Comparison of ENCODE assay signal across 23 mouse cellular contexts in genomic region chr9:87210830-87211339, GRCm38 (mm10).
"Had no signal": no experiment of that assay in that cellular context is flagged by ENCODE, and none has a peak within 500 bp of the region (broad histone marks: within the 10 kb centered on the region; RNA-seq: fewer than 3 reads in every experiment).

No protein-coding gene starts in this region.

- H3K9me3 ChIP-seq: hindbrain, embryonic 13.5 days; hindbrain, embryonic 15.5 days; kidney, embryonic 15.5 days; limb, embryonic 10.5 days; limb, embryonic 12.5 days had no signal

- DNase-seq: gastrocnemius, adult 2 months; gastrocnemius, postnatal 14 days; gastrocnemius, postnatal 36 days; heart, adult 2 months; heart, postnatal 10 days; heart, postnatal 4 days; kidney, adult 11 months; kidney, adult 2 months; kidney, adult 9 months; kidney, postnatal 14 days; kidney, postnatal 36 days; layer of hippocampus, adult 9-11 months; layer of hippocampus, postnatal 36 days had no signal

- H3K9ac ChIP-seq: hindbrain, embryonic 13.5 days; hindbrain, embryonic 15.5 days; kidney, embryonic 15.5 days; limb, embryonic 12.5 days had no signal

- H3K4me3 ChIP-seq: gastrocnemius, adult 2 months; heart, adult 2 months; hindbrain, embryonic 13.5 days; hindbrain, embryonic 15.5 days; kidney, embryonic 15.5 days; limb, embryonic 10.5 days; limb, embryonic 12.5 days had no signal

- H3K4me2 ChIP-seq: heart, embryonic 11.5 days; hindbrain, embryonic 13.5 days; hindbrain, embryonic 15.5 days; kidney, embryonic 15.5 days; limb, embryonic 12.5 days had no signal

- H3K27me3 ChIP-seq: hindbrain, embryonic 13.5 days; hindbrain, embryonic 15.5 days; kidney, embryonic 15.5 days; limb, embryonic 12.5 days had no signal

- H3K4me1 ChIP-seq: hindbrain, embryonic 13.5 days; hindbrain, embryonic 15.5 days; kidney, embryonic 15.5 days; limb, embryonic 10.5 days; limb, embryonic 12.5 days had no signal

- H3K27ac ChIP-seq: gastrocnemius, adult 2 months; heart, adult 2 months; hindbrain, embryonic 13.5 days; hindbrain, embryonic 15.5 days; hindbrain, postnatal 0 days; kidney, embryonic 15.5 days; kidney, postnatal 0 days; limb, embryonic 10.5 days; limb, embryonic 12.5 days had no signal

- ATAC-seq: forebrain, embryonic 16.5 days; hindbrain, postnatal 0 days; intestine, embryonic 16.5 days had no signal
